Mouse (Mus musculus) thymus, postnatal 4 days (tissue): ENCODE results near the gene Dmrtb1.

ENCODE experiments used
- DNase-seq: peaks from one replicate; pipeline ENCODE4 v3.0.0; 2021

Gene Dmrtb1

GRCm38 (mm10) chr4:107680311-107681098 lies 3.5 kb downstream of the Dmrtb1 start:
- DNase-seq, result no peak

- no peak for DNase-seq
These were observed 8.4 kb downstream of the Dmrtb1 start for GRCm38 (mm10) chr4:107675645-107676044.

- DNase-seq, result no peak
These were observed 9.7 kb downstream of the Dmrtb1 start for GRCm38 (mm10) chr4:107674322-107674644.

GRCm38 (mm10) chr4:107673638-107674321 lies 10.2 kb downstream of the Dmrtb1 start:
- peak; percentile 93 for DNase-seq

- no peak for DNase-seq
These were observed 13.3 kb downstream of the Dmrtb1 start for GRCm38 (mm10) chr4:107670731-107671130.

DNA sequence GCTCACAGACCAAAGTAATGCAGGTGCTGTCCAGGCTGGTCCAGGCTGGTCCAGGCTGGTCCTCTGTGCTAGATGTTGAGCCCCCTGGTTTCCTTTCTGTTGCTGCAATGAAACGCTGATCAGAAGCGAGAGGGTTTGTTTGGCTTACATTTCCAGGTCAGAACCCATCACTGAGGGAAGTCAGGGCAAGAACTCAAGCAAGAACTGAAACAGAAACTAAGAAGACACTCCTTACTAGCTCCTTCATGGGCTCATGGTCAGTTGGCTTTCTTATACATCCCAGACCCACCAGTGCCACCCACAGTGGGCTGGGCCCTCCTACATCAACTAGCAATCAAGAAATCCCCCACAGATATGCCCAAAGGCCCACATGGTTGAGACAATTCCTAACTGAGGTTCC lies 15.5 kb downstream of the Dmrtb1 start:
- no peak for DNase-seq

GRCm38 (mm10) chr4:107660649-107661048 lies 23.4 kb downstream of the Dmrtb1 start:
- DNase-seq, result no peak

- DNase-seq, result no peak
These were observed 30.8 kb downstream of the Dmrtb1 start for GRCm38 (mm10) chr4:107653280-107653643.

GRCm38 (mm10) chr4:107652598-107653279 lies 31.3 kb downstream of the Dmrtb1 start:
- DNase-seq, result peak; percentile 76

DNA sequence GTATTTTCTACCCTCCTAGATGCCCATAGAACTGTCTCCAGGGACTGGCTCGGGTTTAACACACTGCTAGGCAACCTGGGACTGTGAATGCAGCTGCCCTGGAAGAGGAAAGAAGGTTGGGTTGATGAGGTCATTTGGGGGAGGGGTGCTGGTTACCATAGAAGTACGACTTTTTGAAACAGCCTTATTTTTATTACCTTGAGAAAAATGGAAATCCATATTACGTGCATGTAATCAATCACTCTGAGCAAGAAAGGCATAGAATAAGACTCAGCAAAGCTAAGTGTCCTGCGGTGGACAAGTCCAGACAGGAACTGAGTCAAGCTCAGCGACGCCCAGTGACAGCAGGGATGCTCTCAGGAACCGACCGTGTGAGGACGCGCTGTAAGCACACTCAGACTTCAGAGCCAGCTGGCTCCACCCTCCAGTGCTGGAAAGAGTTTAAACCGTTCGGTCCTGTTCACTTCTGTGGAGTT lies 33.0 kb downstream of the Dmrtb1 start:
- no peak for DNase-seq

GRCm38 (mm10) chr4:107648959-107649485 lies 35.0 kb downstream of the Dmrtb1 start:
- no peak for DNase-seq

- no peak for DNase-seq
These were observed 42.4 kb downstream of the Dmrtb1 start for GRCm38 (mm10) chr4:107641624-107642023.

DNA sequence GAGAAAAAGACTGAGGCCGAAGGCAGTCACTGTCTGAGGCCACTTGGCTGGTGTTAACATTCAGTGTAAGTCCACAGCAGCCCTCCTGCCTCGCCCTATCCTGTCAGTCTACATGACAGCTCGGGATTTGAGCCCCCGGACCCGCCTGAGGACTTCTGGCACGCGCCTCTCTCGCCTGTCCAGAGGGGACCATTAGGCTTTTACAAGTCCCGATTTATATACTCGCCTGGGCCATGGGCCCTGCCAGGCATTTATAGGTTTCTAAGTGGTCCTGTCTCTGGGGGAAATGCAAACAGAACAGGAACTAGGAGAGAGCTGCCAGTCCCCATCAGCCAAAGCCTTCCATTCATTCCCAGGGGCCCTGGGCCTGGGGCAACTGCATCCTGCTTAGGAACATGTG lies 45.7 kb downstream of the Dmrtb1 start:
- DNase-seq, result no peak

DNA sequence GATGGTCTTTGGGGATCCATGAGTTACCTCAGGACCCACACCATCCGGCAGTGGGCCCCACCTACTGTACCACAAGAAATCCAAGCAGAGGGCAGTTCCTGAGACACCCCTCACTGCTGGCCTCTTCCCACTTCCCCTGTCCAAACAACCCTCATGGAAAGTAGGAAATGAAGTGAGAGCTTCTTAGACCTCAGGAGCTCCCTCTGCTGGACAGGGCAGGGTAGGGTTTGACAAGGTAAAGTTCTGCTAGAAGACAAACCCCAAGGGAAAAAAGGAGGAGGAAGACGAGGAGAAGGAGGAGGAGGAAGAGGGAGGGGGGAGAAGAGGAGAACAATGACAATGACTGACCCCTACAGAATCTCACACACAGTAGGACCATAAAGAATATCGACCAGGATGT lies 46.4 kb downstream of the Dmrtb1 start:
- peak; percentile 73 for DNase-seq

- no peak for DNase-seq
These were observed 47.9 kb downstream of the Dmrtb1 start for GRCm38 (mm10) chr4:107636099-107636498.

GRCm38 (mm10) chr4:107634631-107635030 lies 49.4 kb downstream of the Dmrtb1 start:
- no peak for DNase-seq

- DNase-seq, result no peak
These were observed 55.1 kb downstream of the Dmrtb1 start for GRCm38 (mm10) chr4:107628921-107629411.

GRCm38 (mm10) chr4:107628226-107628625 lies 55.8 kb downstream of the Dmrtb1 start:
- DNase-seq, result no peak
